Mouse (Mus musculus) kidney, adult 2 months (tissue): ENCODE data around the gene Flt1. TPM values are rescaled to one million over a fixed set of nuclear protein-coding genes. Genes with fewer than 3 reads are reported as not detected.

Experiments used
- DNase-seq: peaks from one replicate; pipeline ENCODE4 v3.0.0; 2021
- H3K27ac ChIP-seq: fragments of 200-500 bp; 2 replicates; pipeline ENCODE4 v1.5.1; 2012; ENCODE audit warnings: low read depth, low read length, control low read depth, inconsistent platforms; ENCODE audit not compliant: insufficient read depth
- H3K27me3 ChIP-seq: fragments of 200-500 bp; replicated peaks from 2 replicates; pipeline ENCODE4 v1.6.1; 2012; ENCODE audit warnings: mild to moderate bottlenecking, moderate library complexity, low read length, inconsistent platforms; ENCODE audit not compliant: control insufficient read depth, insufficient read depth
- H3K36me3 ChIP-seq: fragments of 200-500 bp; 2 replicates; pipeline ENCODE4 v1.6.1; 2012; ENCODE audit warnings: mild to moderate bottlenecking, moderate library complexity, low read length, inconsistent platforms; ENCODE audit not compliant: control insufficient read depth, insufficient read depth
- H3K4me1 ChIP-seq: fragments of 200-500 bp; 2 replicates; pipeline ENCODE4 v1.6.1; 2011; ENCODE audit warnings: low read length; ENCODE audit not compliant: control insufficient read depth, insufficient read depth
- H3K4me3 ChIP-seq: fragments of 200-500 bp; 2 replicates; pipeline ENCODE4 v1.5.1; 2011; ENCODE audit warnings: mild to moderate bottlenecking, low read depth, low read length, control low read depth; ENCODE audit not compliant: insufficient read depth
- CTCF ChIP-seq: fragments of 200-500 bp; conservative IDR thresholded peaks from 2 replicates; pipeline ENCODE4 v1.5.1; 2011; ENCODE audit warnings: low read depth, mild to moderate bottlenecking, control low read depth, low read length, moderate library complexity, mixed read lengths; ENCODE audit not compliant: insufficient read depth, insufficient read length
- POLR2A ChIP-seq: fragments of 200-500 bp; IDR thresholded peaks from one replicate; pipeline ENCODE4 v1.6.1; 2011; ENCODE audit warnings: low read depth, low read length, control low read depth
- WGBS: fragments of 180-500 bp; shearing (Covaris S2); methylation state at CpG from one replicate; pipeline ENCODE4 v1.1.7; 2018; 5-methylcytosine and 5-hydroxymethylcytosine counted together
- polyA plus RNA-seq: library from polyadenylated mRNA; depleted of rRNA; stranded (reverse); fragments of >200 nt; gene quantifications from 2 replicates; pipeline ENCODE4 v1.2.3, GENCODE M21; 2012

Gene Flt1
- polyA plus RNA-seq, 1 experiment, result 17.5 TPM

GRCm38 (mm10) chr5:147704890-147705289 lies 20.9 kb downstream of the Flt1 start:
- Histone ChIP-seq H3K4me3 (no peak overlapping the region), H3K27ac (no peak overlapping the region), H3K4me1 (no peaks in the 10 kb centered on the region), H3K27me3 (no peaks in the 10 kb centered on the region), H3K36me3 (no peaks in the 10 kb centered on the region)
- no peak for DNase-seq
- WGBS, result 68% methylated on average over 4 of the region's 4 CpGs
- no peak for TF ChIP-seq CTCF
- no peak for TF ChIP-seq POLR2A

GRCm38 (mm10) chr5:147702423-147702822 lies 23.4 kb downstream of the Flt1 start:
- DNase-seq, result no peak
- Histone ChIP-seq H3K4me3 (no peak overlapping the region), H3K27me3 (no peaks in the 10 kb centered on the region), H3K4me1 (no peaks in the 10 kb centered on the region), H3K27ac (no peak overlapping the region), H3K36me3 (no peaks in the 10 kb centered on the region)
- WGBS, result 84% methylated on average over 5 of the region's 5 CpGs
- TF ChIP-seq POLR2A (no peak), CTCF (no peak)

GRCm38 (mm10) chr5:147701024-147701423 lies 24.8 kb downstream of the Flt1 start:
- TF ChIP-seq POLR2A (no peak), CTCF (no peak)
- 89% methylated on average over 3 of the region's 3 CpGs for WGBS
- DNase-seq, result no peak
- Histone ChIP-seq H3K27me3 (no peaks in the 10 kb centered on the region), H3K36me3 (no peaks in the 10 kb centered on the region), H3K27ac (no peak overlapping the region), H3K4me3 (no peak overlapping the region), H3K4me1 (no peaks in the 10 kb centered on the region)

GRCm38 (mm10) chr5:147698044-147698443 lies 27.8 kb downstream of the Flt1 start:
- Histone ChIP-seq H3K4me3 (no peak overlapping the region), H3K27me3 (no peaks in the 10 kb centered on the region), H3K36me3 (no peaks in the 10 kb centered on the region), H3K27ac (no peak overlapping the region), H3K4me1 (no peaks in the 10 kb centered on the region)
- WGBS, result 26% methylated on average over 13 of the region's 13 CpGs
- DNase-seq, result no peak
- TF ChIP-seq CTCF (0 out of 2 replicates have a peak, but pooled peaks have one; percentile 24), POLR2A (no peak)

- H3K36me3 ChIP-seq, result no peaks in the 10 kb centered on the region
- no peaks in the 10 kb centered on the region for H3K27me3 ChIP-seq
- H3K4me1 ChIP-seq, result no peaks in the 10 kb centered on the region
- 30% methylated on average over 5 of the region's 5 CpGs for WGBS
- H3K4me3 ChIP-seq, result no peak overlapping the region
- DNase-seq, result no peak
- H3K27ac ChIP-seq, result no peak overlapping the region
- TF ChIP-seq CTCF, result no peak
- TF ChIP-seq POLR2A, result no peak
Measured at GRCm38 (mm10) chr5:147697165-147697564, 28.6 kb downstream of the Flt1 start.

- no peak overlapping the region for H3K4me3 ChIP-seq
- no peaks in the 10 kb centered on the region for H3K4me1 ChIP-seq
- no peak for DNase-seq
- no peak for TF ChIP-seq POLR2A
- TF ChIP-seq CTCF, result no peak
- H3K36me3 ChIP-seq, result no peaks in the 10 kb centered on the region
- H3K27me3 ChIP-seq, result no peaks in the 10 kb centered on the region
- H3K27ac ChIP-seq, result no peak overlapping the region
- 93% methylated on average over 1 of the region's 1 CpGs for WGBS
Measured at GRCm38 (mm10) chr5:147692622-147693021, 33.2 kb downstream of the Flt1 start.

- 85% methylated on average over 12 of the region's 12 CpGs for WGBS
- no peaks in the 10 kb centered on the region for H3K36me3 ChIP-seq
- H3K4me3 ChIP-seq, result no peak overlapping the region
- DNase-seq, result no peak
- no peaks in the 10 kb centered on the region for H3K27me3 ChIP-seq
- H3K4me1 ChIP-seq, result no peaks in the 10 kb centered on the region
- no peak overlapping the region for H3K27ac ChIP-seq
- TF ChIP-seq CTCF, result no peak
- TF ChIP-seq POLR2A, result no peak
Measured at GRCm38 (mm10) chr5:147683707-147684323, 42.0 kb downstream of the Flt1 start.
